Mouse (Mus musculus) central nervous system, embryonic 11.5 days (tissue): ENCODE results near the gene Tmem26. TPM values are rescaled to one million over a fixed set of nuclear protein-coding genes. Genes with fewer than 3 reads are reported as not detected.

ENCODE experiments used
- polyA plus RNA-seq: library from polyadenylated mRNA; depleted of rRNA; stranded (reverse); fragments of >200 nt; gene quantifications from 2 replicates; pipeline ENCODE4 v1.2.3, GENCODE M21; 2012; rRNA removed

The Tmem26 gene
- polyA plus RNA-seq = 3.1 and 8.0 TPM in 2 replicates

GRCm38 (mm10) chr10:68723568-68724360 is at the start of gene Tmem26:
TSS of gene Tmem26 (plus strand) at chr10:68723646.

Other genes starting within 250 kb of the Tmem26 start
- gene Cabcoco1, start 181.8 kb upstream of the Tmem26 start, polyA plus RNA-seq = 0.29 and 0.46 TPM in 2 replicates